Mouse (Mus musculus): ENCODE results near the gene Prrg4. TPM values are rescaled to one million over a fixed set of nuclear protein-coding genes. Genes with fewer than 3 reads are reported as not detected.
"Not testable (repeated sequence)": the region's sequence is repeated elsewhere in the genome, so short reads cannot be mapped to it uniquely, and the experiment has no call there.

Gene Prrg4
- 0.33 and 0.39 TPM in 2 replicates for polyA plus RNA-seq (2015; fragmentation: Nextera tagmentation; extraction: Ambion mirVana)

- peak; percentile 80 for ATAC-seq (ENCODE audit: low read depth)
- Histone ChIP-seq H3K36me3 (ENCODE audit: control insufficient read depth, insufficient read depth) (no peaks in the 10 kb centered on the region), H3K27ac (ENCODE audit: low read length) (no peak within 1 kb of the TSS), H3K9ac (ENCODE audit: low read depth, low read length) (no peak within 1 kb of the TSS), H3K4me1 (ENCODE audit: control insufficient read depth, low read depth, low read length) (no peaks in the 10 kb centered on the region; the same call in 1 of the 2 replicates), H3K4me2 (ENCODE audit: low read depth, low read length) (peak within 1 kb of the TSS; percentile 56), H3K4me3 (ENCODE audit: low read depth, low read length) (peak within 1 kb of the TSS; percentile 50), H3K9me3 (replicated peaks; ENCODE audit: control insufficient read depth, low read length) (no peaks in the 10 kb centered on the region), H3K27me3 (ENCODE audit: control insufficient read depth, insufficient read depth, low read depth, low read length) (peaks cover 11% of the 10 kb centered on the region)
- 1% methylated on average over 62 of the region's 62 CpGs for WGBS (ENCODE audit: insufficient replicate concordance)
Observed at GRCm38 (mm10) chr2:104849276-104849990, at the start of gene Prrg4. Prrg4 (minus strand) TSS chr2:104849876.

GRCm38 (mm10) chr2:104887882-104888566 is 38.3 kb upstream of the Prrg4 start:
- 16% methylated on average over 10 of the region's 10 CpGs for WGBS (ENCODE audit: insufficient replicate concordance)
- Histone ChIP-seq H3K4me1 (ENCODE audit: control insufficient read depth, low read depth, low read length) (no peaks in the 10 kb centered on the region), H3K4me2 (ENCODE audit: low read depth, low read length) (no peak overlapping the region), H3K9me3 (replicated peaks; ENCODE audit: control insufficient read depth, low read length) (no peaks in the 10 kb centered on the region), H3K36me3 (ENCODE audit: control insufficient read depth, insufficient read depth) (no peaks in the 10 kb centered on the region), H3K9ac (ENCODE audit: low read depth, low read length) (no peak overlapping the region), H3K4me3 (ENCODE audit: low read depth, low read length) (no peak overlapping the region), H3K27ac (ENCODE audit: low read length) (no peak overlapping the region), H3K27me3 (ENCODE audit: control insufficient read depth, insufficient read depth, low read depth, low read length) (no peaks in the 10 kb centered on the region)
- ATAC-seq (ENCODE audit: low read depth) = no peak

DNA sequence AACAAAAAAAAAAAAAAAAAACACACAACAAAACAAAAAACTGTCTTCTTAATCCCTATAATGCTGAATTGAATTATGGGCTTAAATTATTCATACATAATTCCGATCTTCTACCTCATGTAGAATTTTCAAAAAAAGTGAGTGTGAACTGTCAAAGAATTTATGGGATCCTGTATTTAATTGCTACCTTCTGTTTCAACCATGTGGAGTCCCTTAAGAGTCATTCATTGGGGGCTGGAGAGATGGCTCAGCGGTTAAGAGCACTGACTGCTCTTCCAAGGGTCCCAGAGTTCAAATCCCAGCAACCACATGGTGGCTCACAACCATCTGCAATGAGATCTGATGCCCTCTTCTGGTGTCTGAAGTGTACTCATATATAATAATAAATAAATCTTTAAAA is 37.7 kb upstream of the Prrg4 start:
- not testable (repeated sequence) for H3K9me3 ChIP-seq (replicated peaks; ENCODE audit: control insufficient read depth, low read length); H3K4me2 ChIP-seq (ENCODE audit: low read depth, low read length); H3K4me3 ChIP-seq (ENCODE audit: low read depth, low read length); H3K4me1 ChIP-seq (ENCODE audit: control insufficient read depth, low read depth, low read length); H3K36me3 ChIP-seq (ENCODE audit: control insufficient read depth, insufficient read depth); ATAC-seq (ENCODE audit: low read depth); H3K27ac ChIP-seq (ENCODE audit: low read length); H3K27me3 ChIP-seq (ENCODE audit: control insufficient read depth, insufficient read depth, low read depth, low read length); H3K9ac ChIP-seq (ENCODE audit: low read depth, low read length)
- 49% methylated on average over 2 of the region's 2 CpGs for WGBS (ENCODE audit: insufficient replicate concordance)

GRCm38 (mm10) chr2:104886109-104886508 is 36.4 kb upstream of the Prrg4 start:
- no peaks in the 10 kb centered on the region for H3K27me3 ChIP-seq (ENCODE audit: control insufficient read depth, insufficient read depth, low read depth, low read length)
- no peaks in the 10 kb centered on the region for H3K36me3 ChIP-seq (ENCODE audit: control insufficient read depth, insufficient read depth)
- H3K27ac ChIP-seq (ENCODE audit: low read length) = no peak overlapping the region
- no peaks in the 10 kb centered on the region for H3K4me1 ChIP-seq (ENCODE audit: control insufficient read depth, low read depth, low read length)
- WGBS (ENCODE audit: insufficient replicate concordance) = 76% methylated on average over 18 of the region's 18 CpGs
- no peak overlapping the region for H3K9ac ChIP-seq (ENCODE audit: low read depth, low read length)
- no peak overlapping the region for H3K4me2 ChIP-seq (ENCODE audit: low read depth, low read length)
- H3K9me3 ChIP-seq (replicated peaks; ENCODE audit: control insufficient read depth, low read length) = no peaks in the 10 kb centered on the region
- no peak overlapping the region for H3K4me3 ChIP-seq (ENCODE audit: low read depth, low read length)
- no peak for ATAC-seq (ENCODE audit: low read depth)

DNA sequence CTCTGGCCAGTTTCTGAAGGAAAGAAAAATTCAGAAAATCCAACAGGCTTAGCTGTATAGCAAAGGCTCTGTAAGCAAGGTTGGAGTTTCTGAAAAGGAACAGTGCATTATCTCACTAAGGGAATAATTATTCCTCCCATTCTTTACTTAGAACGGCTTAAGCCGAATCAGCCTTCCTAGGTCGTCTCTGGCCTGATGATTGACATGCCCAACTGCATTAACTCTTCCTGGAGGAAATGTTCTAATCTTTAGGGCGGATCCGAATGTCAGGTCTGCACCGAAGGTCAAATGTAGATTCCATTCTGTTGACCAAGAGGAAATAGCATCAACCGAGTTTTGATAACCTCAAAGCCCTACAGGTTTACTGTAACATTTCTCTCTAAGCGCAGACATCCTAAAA is 29.1 kb upstream of the Prrg4 start:
- Histone ChIP-seq H3K36me3 (ENCODE audit: control insufficient read depth, insufficient read depth) (no peaks in the 10 kb centered on the region), H3K9ac (ENCODE audit: low read depth, low read length) (no peak overlapping the region), H3K4me2 (ENCODE audit: low read depth, low read length) (no peak overlapping the region), H3K27ac (ENCODE audit: low read length) (no peak overlapping the region), H3K27me3 (ENCODE audit: control insufficient read depth, insufficient read depth, low read depth, low read length) (no peaks in the 10 kb centered on the region), H3K4me3 (ENCODE audit: low read depth, low read length) (no peak overlapping the region), H3K9me3 (replicated peaks; ENCODE audit: control insufficient read depth, low read length) (no peaks in the 10 kb centered on the region), H3K4me1 (ENCODE audit: control insufficient read depth, low read depth, low read length) (no peaks in the 10 kb centered on the region)
- 59% methylated on average over 8 of the region's 8 CpGs for WGBS (ENCODE audit: insufficient replicate concordance)
- ATAC-seq (ENCODE audit: low read depth) = no peak

DNA sequence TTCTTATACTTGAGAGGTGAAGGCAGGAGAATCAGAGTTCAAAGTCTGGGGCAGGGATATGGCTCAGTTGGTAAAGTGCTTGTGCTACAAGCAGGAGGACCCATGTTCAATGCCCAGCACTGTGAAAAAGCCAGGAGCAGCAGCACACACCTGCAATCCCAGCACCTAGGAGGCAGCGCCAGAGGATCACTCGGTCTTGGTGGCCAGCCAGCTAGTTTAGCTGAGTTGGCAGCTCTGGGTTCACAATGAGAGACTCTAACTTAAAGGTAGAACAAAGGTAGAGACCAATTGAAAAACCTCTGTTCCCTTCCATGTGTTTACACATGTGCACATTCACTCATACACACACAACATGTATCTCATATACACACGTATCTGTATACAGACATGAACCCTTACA is 19.4 kb upstream of the Prrg4 start:
- 57% methylated on average over 3 of the region's 3 CpGs for WGBS (ENCODE audit: insufficient replicate concordance)
- H3K9me3 ChIP-seq (replicated peaks; ENCODE audit: control insufficient read depth, low read length) = no peaks in the 10 kb centered on the region

GRCm38 (mm10) chr2:104867282-104867855 is 17.7 kb upstream of the Prrg4 start, which contains the start of gene Ccdc73:
Ccdc73 (plus strand) TSS chr2:104867805.
- no peaks in the 10 kb centered on the region for H3K4me1 ChIP-seq (ENCODE audit: control insufficient read depth, low read depth, low read length)
- no peaks in the 10 kb centered on the region for H3K27me3 ChIP-seq (ENCODE audit: control insufficient read depth, insufficient read depth, low read depth, low read length)
- no peak within 1 kb of the TSS for H3K9ac ChIP-seq (ENCODE audit: low read depth, low read length)
- H3K36me3 ChIP-seq (ENCODE audit: control insufficient read depth, insufficient read depth) = no peaks in the 10 kb centered on the region
- no peak within 1 kb of the TSS for H3K4me2 ChIP-seq (ENCODE audit: low read depth, low read length)
- no peak for ATAC-seq (ENCODE audit: low read depth)
- no peak within 1 kb of the TSS for H3K4me3 ChIP-seq (ENCODE audit: low read depth, low read length)
- H3K27ac ChIP-seq (ENCODE audit: low read length) = no peak within 1 kb of the TSS
- no peaks in the 10 kb centered on the region for H3K9me3 ChIP-seq (replicated peaks; ENCODE audit: control insufficient read depth, low read length)
- WGBS (ENCODE audit: insufficient replicate concordance) = 72% methylated on average over 13 of the region's 13 CpGs

More for the DNA sequence above, 19.4 kb upstream of the Prrg4 start:
- H3K9ac ChIP-seq (ENCODE audit: low read depth, low read length) = no peak overlapping the region
- ATAC-seq (ENCODE audit: low read depth) = no peak
- no peaks in the 10 kb centered on the region for H3K36me3 ChIP-seq (ENCODE audit: control insufficient read depth, insufficient read depth)
- H3K4me2 ChIP-seq (ENCODE audit: low read depth, low read length) = no peak overlapping the region
- H3K4me1 ChIP-seq (ENCODE audit: control insufficient read depth, low read depth, low read length) = no peaks in the 10 kb centered on the region
- H3K27ac ChIP-seq (ENCODE audit: low read length) = no peak overlapping the region
- no peaks in the 10 kb centered on the region for H3K27me3 ChIP-seq (ENCODE audit: control insufficient read depth, insufficient read depth, low read depth, low read length)
- no peak overlapping the region for H3K4me3 ChIP-seq (ENCODE audit: low read depth, low read length)

DNA sequence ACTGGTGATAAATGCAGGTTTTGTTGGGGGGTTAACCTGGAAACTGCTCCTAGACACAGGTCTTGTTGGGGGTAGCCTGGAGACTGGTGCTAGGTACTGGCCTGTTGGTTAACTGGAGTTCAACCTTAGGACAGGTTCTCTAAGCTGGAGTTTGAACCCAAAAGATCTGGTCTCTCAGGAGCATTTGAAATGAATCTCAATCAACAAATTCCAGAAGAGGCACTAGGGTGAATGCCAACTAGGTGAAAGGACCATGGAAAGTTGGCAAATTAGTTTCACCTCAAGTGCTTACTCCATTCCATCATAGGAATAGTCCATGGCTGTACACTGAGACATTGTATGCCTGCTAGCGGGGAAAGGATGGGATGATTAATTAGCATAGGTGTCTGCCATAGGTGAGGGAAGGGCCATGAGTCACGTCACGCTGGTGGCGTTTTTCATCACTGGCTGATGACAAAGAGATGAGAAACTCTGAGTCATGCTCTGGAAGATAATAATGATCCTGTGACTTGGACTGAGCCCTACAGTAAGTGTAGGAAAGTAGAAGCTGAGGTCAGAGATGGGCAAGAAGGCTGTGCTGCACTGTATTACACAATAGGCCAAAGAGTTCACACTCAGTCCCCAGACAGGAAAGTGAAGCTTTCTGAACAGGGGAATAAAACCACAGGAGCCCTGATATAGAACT is 14.6 kb upstream of the Prrg4 start:
- Histone ChIP-seq H3K27ac (ENCODE audit: low read length) (no peak overlapping the region), H3K4me2 (ENCODE audit: low read depth, low read length) (no peak overlapping the region), H3K27me3 (ENCODE audit: control insufficient read depth, insufficient read depth, low read depth, low read length) (no peaks in the 10 kb centered on the region), H3K36me3 (ENCODE audit: control insufficient read depth, insufficient read depth) (no peaks in the 10 kb centered on the region), H3K9ac (ENCODE audit: low read depth, low read length) (no peak overlapping the region), H3K9me3 (replicated peaks; ENCODE audit: control insufficient read depth, low read length) (no peaks in the 10 kb centered on the region), H3K4me1 (ENCODE audit: control insufficient read depth, low read depth, low read length) (no peaks in the 10 kb centered on the region), H3K4me3 (ENCODE audit: low read depth, low read length) (no peak overlapping the region)
- ATAC-seq (ENCODE audit: low read depth) = no peak
- WGBS (ENCODE audit: insufficient replicate concordance) = 50% methylated on average over 4 of the region's 4 CpGs
